9 mouse cellular contexts compared by ENCODE assay signal in the genomic region with DNA sequence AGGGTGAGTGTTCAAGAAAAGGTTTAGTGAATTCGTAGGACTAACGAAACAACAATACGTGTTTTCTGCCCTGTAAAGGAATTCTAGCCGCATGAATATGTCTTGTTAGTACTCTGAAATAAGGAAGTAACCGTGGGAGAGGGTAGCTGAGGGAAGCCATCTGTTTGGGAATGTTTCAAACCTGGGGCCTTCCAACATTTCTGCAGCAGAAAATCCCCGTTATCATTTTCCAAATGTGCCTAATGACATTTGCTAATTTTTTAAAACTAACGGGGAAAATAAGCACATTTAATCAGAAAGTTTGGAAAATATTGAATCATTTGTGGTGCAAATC. TPM values are rescaled to one million over a fixed set of nuclear protein-coding genes. Genes with fewer than 3 reads are reported as not detected.
A peak's percentile ranks its signal among the peaks of the same experiment; 100 is the strongest.
DNase-seq lines count a peak whose midpoint lies in the region; ATAC-seq lines count a peak whose summit lies in the region.
"Had no signal": no experiment of that assay in that cellular context is flagged by ENCODE, and none has a peak within 500 bp of the region (broad histone marks: within the 10 kb centered on the region; RNA-seq: fewer than 3 reads in every experiment).

No protein-coding gene starts in this region.

- H3K9ac ChIP-seq in kidney, embryonic 15.5 days: peak overlapping the region; percentile 45; the same call in 1 of the 2 replicates
- H3K9ac ChIP-seq in hindbrain, embryonic 15.5 days: peak overlapping the region; percentile 64
- peak overlapping the region; percentile 54; the same call in 1 of the 2 replicates for H3K9ac ChIP-seq in midbrain, embryonic 13.5 days (replicated peaks)

- peak overlapping the region; percentile 84 for H3K27ac ChIP-seq in kidney, embryonic 15.5 days
- peak overlapping the region; percentile 77 for H3K27ac ChIP-seq in hindbrain, embryonic 15.5 days (replicated peaks)
- H3K27ac ChIP-seq in midbrain, embryonic 13.5 days: 0 out of 2 replicates have a peak overlapping the region, but pooled peaks have one; percentile 51

- peaks cover 6% of the 10 kb centered on the region; the same call in 1 of the 2 replicates for H3K36me3 ChIP-seq in kidney, embryonic 15.5 days
- H3K36me3 ChIP-seq in hindbrain, embryonic 15.5 days: no peaks in the 10 kb centered on the region
- H3K36me3 ChIP-seq in midbrain, embryonic 13.5 days: no peaks in the 10 kb centered on the region

- ATAC-seq in kidney, embryonic 15.5 days (replicated peaks; ENCODE audit: low FRiP score): peak; percentile 86
- ATAC-seq in common myeloid progenitor, adult 5-6 weeks (replicated peaks; ENCODE audit: low read depth, poor library complexity, severe bottlenecking): peak; percentile 40; the same call in 1 of the 2 replicates
- peak; percentile 86 for ATAC-seq in hindbrain, embryonic 15.5 days (ENCODE audit: low FRiP score, low read depth)
- peak; percentile 81 for ATAC-seq in midbrain, embryonic 13.5 days

- WGBS in kidney, embryonic 15.5 days: under 1% methylated on average over 7 of the region's 7 CpGs
- WGBS in hindbrain, embryonic 15.5 days: 2% methylated on average over 7 of the region's 7 CpGs
- WGBS in midbrain, embryonic 13.5 days: 2% methylated on average over 7 of the region's 7 CpGs

- H3K4me1 ChIP-seq in kidney, embryonic 15.5 days: peaks cover 10% of the 10 kb centered on the region; the same call in 1 of the 2 replicates
- H3K4me1 ChIP-seq in hindbrain, embryonic 15.5 days (replicated peaks): peaks cover 14% of the 10 kb centered on the region
- H3K4me1 ChIP-seq in midbrain, embryonic 13.5 days (replicated peaks): peaks cover 7% of the 10 kb centered on the region

- no peaks in the 10 kb centered on the region for H3K27me3 ChIP-seq in kidney, embryonic 15.5 days
- H3K27me3 ChIP-seq in hindbrain, embryonic 15.5 days: no peaks in the 10 kb centered on the region
- no peaks in the 10 kb centered on the region for H3K27me3 ChIP-seq in midbrain, embryonic 13.5 days

- peak overlapping the region; percentile 61 for H3K4me2 ChIP-seq in kidney, embryonic 15.5 days
- H3K4me2 ChIP-seq in hindbrain, embryonic 15.5 days: peak overlapping the region; percentile 60
- peak overlapping the region; percentile 56 for H3K4me2 ChIP-seq in midbrain, embryonic 13.5 days (replicated peaks)

- H3K9me3 ChIP-seq in kidney, embryonic 15.5 days (replicated peaks): no peaks in the 10 kb centered on the region
- H3K9me3 ChIP-seq in hindbrain, embryonic 15.5 days: no peaks in the 10 kb centered on the region
- no peaks in the 10 kb centered on the region for H3K9me3 ChIP-seq in midbrain, embryonic 13.5 days

- peak overlapping the region; percentile 62 for H3K4me3 ChIP-seq in kidney, embryonic 15.5 days (replicated peaks)
- H3K4me3 ChIP-seq in hindbrain, embryonic 15.5 days: peak overlapping the region; percentile 60
- peak overlapping the region; percentile 64 for H3K4me3 ChIP-seq in midbrain, embryonic 13.5 days (replicated peaks)

- DNase-seq in kidney, adult 8-10 months: no peak
- DNase-seq in frontal cortex, postnatal 14 days (ENCODE audit: low spot score in 2 of 2): no peak
- DNase-seq in cerebellum, adult 9-11 months: no peak
- no peak for DNase-seq in c-Kit-positive CD71-positive TER-119-positive erythroid progenitor cells, embryonic 14.5 days (ENCODE audit: low spot score)

RNA-seq across cellular contexts. Expression of a gene that starts 0.3 kb away (rescaled TPM):
- 99.1 and 104 TPM in 2 replicates for polyA plus RNA-seq in kidney, embryonic 15.5 days (2015; fragmentation: Nextera tagmentation; extraction: Ambion mirVana)
- total RNA-seq in common myeloid progenitor, adult 5-6 weeks (2017): 64.0 and 67.7 TPM in 2 replicates
- polyA plus RNA-seq in hindbrain, embryonic 15.5 days (2015; fragmentation: Nextera tagmentation; extraction: Ambion mirVana): 91.2 and 100 TPM in 2 replicates
- polyA plus RNA-seq in midbrain, embryonic 13.5 days (2015; fragmentation: Nextera tagmentation; extraction: Ambion mirVana): 92.0 and 92.6 TPM in 2 replicates

RNA-seq across cellular contexts. Expression of a gene that starts 31.9 kb away (rescaled TPM):
- 1.5 and 2.7 TPM in 2 replicates for polyA plus RNA-seq in kidney, embryonic 15.5 days (2015; fragmentation: Nextera tagmentation; extraction: Ambion mirVana)
- total RNA-seq in common myeloid progenitor, adult 5-6 weeks (2017): 0.05 TPM in 1 of 2 replicates, not detected in the other
- 98.2 and 107 TPM in 2 replicates for polyA plus RNA-seq in hindbrain, embryonic 15.5 days (2015; fragmentation: Nextera tagmentation; extraction: Ambion mirVana)
- polyA plus RNA-seq in midbrain, embryonic 13.5 days (2015; fragmentation: Nextera tagmentation; extraction: Ambion mirVana): 79.9 and 87.6 TPM in 2 replicates
- total RNA-seq: neutrophil, adult 5-6 weeks had no signal

Comparison
In these comparisons a context has a peak if more than half of its experiments do, and no peak if none do; other contexts are left out.
1. RNA of a gene that starts 31.9 kb away (polyA plus RNA-seq): 98.2 to 107 TPM in hindbrain, embryonic 15.5 days and 79.9 to 87.6 TPM in midbrain, embryonic 13.5 days; 1.5 to 2.7 TPM in kidney, embryonic 15.5 days; every median in the first group is over 10 times any median in the second.
2. Peak in every context shown above with its lines, with median percentiles within 50 percentile points of each other: ATAC-seq, H3K27ac ChIP-seq, H3K4me2 ChIP-seq, H3K4me3 ChIP-seq and H3K9ac ChIP-seq.